Mouse (Mus musculus): ENCODE data around the gene Fhl3. TPM values are rescaled to one million over a fixed set of nuclear protein-coding genes. Genes with fewer than 3 reads are reported as not detected.

The Fhl3 gene
- polyA plus RNA-seq, 1 experiment from 2014 or later: 2.2 TPM

- H3K36me3 ChIP-seq (replicated peaks; ENCODE audit: control insufficient read depth, insufficient read depth): peaks cover 31% of the 10 kb centered on the region
Measured at GRCm38 (mm10) chr4:124675037-124675436, 25.5 kb upstream of the Fhl3 start.

GRCm38 (mm10) chr4:124675958-124676357, 24.5 kb upstream of the Fhl3 start:
- Histone ChIP-seq H3K9me3 (ENCODE audit: control insufficient read depth, low read length) (no peaks in the 10 kb centered on the region), H3K27me3 (ENCODE audit: control insufficient read depth, insufficient read depth, low read length) (no peaks in the 10 kb centered on the region), H3K27ac (no peak overlapping the region), H3K4me1 (replicated peaks; ENCODE audit: control insufficient read depth, insufficient read depth, low read length) (peaks cover 34% of the 10 kb centered on the region), H3K36me3 (replicated peaks; ENCODE audit: control insufficient read depth, insufficient read depth) (peaks cover 40% of the 10 kb centered on the region), H3K4me2 (replicated peaks) (no peak overlapping the region), H3K4me3 (replicated peaks; ENCODE audit: low read length) (no peak overlapping the region), H3K9ac (no peak overlapping the region)
- ATAC-seq (ENCODE audit: low FRiP score): no peak
- 84% methylated on average over 6 of the region's 6 CpGs for WGBS
- no peak for DNase-seq (ENCODE audit: low spot score)

More at GRCm38 (mm10) chr4:124675037-124675436, 25.5 kb upstream of the Fhl3 start:
- Histone ChIP-seq H3K4me3 (replicated peaks; ENCODE audit: low read length) (no peak overlapping the region), H3K27ac (no peak overlapping the region), H3K9ac (no peak overlapping the region), H3K9me3 (ENCODE audit: control insufficient read depth, low read length) (no peaks in the 10 kb centered on the region), H3K4me1 (replicated peaks; ENCODE audit: control insufficient read depth, insufficient read depth, low read length) (peaks cover 34% of the 10 kb centered on the region), H3K27me3 (ENCODE audit: control insufficient read depth, insufficient read depth, low read length) (no peaks in the 10 kb centered on the region; the same call in 1 of the 2 replicates), H3K4me2 (replicated peaks) (no peak overlapping the region)
- 4% methylated on average over 4 of the region's 4 CpGs for WGBS
- ATAC-seq (ENCODE audit: low FRiP score) (no peak), DNase-seq (ENCODE audit: low spot score) (peak; percentile 89)

GRCm38 (mm10) chr4:124682270-124682669, 18.2 kb upstream of the Fhl3 start:
- no peaks in the 10 kb centered on the region for H3K4me1 ChIP-seq (replicated peaks; ENCODE audit: control insufficient read depth, insufficient read depth, low read length)
- no peak overlapping the region for H3K27ac ChIP-seq
- H3K27me3 ChIP-seq (ENCODE audit: control insufficient read depth, insufficient read depth, low read length): no peaks in the 10 kb centered on the region
- 63% methylated on average over 7 of the region's 7 CpGs for WGBS
- no peak for DNase-seq (ENCODE audit: low spot score)
- ATAC-seq (ENCODE audit: low FRiP score): no peak
- H3K9me3 ChIP-seq (ENCODE audit: control insufficient read depth, low read length): no peaks in the 10 kb centered on the region
- H3K4me2 ChIP-seq (replicated peaks): no peak overlapping the region
- H3K4me3 ChIP-seq (replicated peaks; ENCODE audit: low read length): no peak overlapping the region
- H3K36me3 ChIP-seq (replicated peaks; ENCODE audit: control insufficient read depth, insufficient read depth): peaks cover 90% of the 10 kb centered on the region
- no peak overlapping the region for H3K9ac ChIP-seq

- H3K4me3 ChIP-seq (replicated peaks; ENCODE audit: low read length): no peak overlapping the region
- no peak overlapping the region for H3K27ac ChIP-seq
- no peaks in the 10 kb centered on the region for H3K27me3 ChIP-seq (ENCODE audit: control insufficient read depth, insufficient read depth, low read length)
- ATAC-seq (ENCODE audit: low FRiP score) (no peak), DNase-seq (ENCODE audit: low spot score) (no peak)
- no peak overlapping the region for H3K4me2 ChIP-seq (replicated peaks)
- peaks cover 90% of the 10 kb centered on the region for H3K36me3 ChIP-seq (replicated peaks; ENCODE audit: control insufficient read depth, insufficient read depth)
- H3K9me3 ChIP-seq (ENCODE audit: control insufficient read depth, low read length): no peaks in the 10 kb centered on the region
- 92% methylated on average over 4 of the region's 4 CpGs for WGBS
- H3K9ac ChIP-seq: no peak overlapping the region
- no peaks in the 10 kb centered on the region for H3K4me1 ChIP-seq (replicated peaks; ENCODE audit: control insufficient read depth, insufficient read depth, low read length)
Measured at GRCm38 (mm10) chr4:124683474-124683873, 17.0 kb upstream of the Fhl3 start.

- 87% methylated on average over 4 of the region's 4 CpGs for WGBS
- H3K9ac ChIP-seq: no peak overlapping the region
- DNase-seq (ENCODE audit: low spot score) (no peak), ATAC-seq (ENCODE audit: low FRiP score) (no peak)
- no peak overlapping the region for H3K4me3 ChIP-seq (replicated peaks; ENCODE audit: low read length)
- no peaks in the 10 kb centered on the region for H3K9me3 ChIP-seq (ENCODE audit: control insufficient read depth, low read length)
- peaks cover 77% of the 10 kb centered on the region for H3K36me3 ChIP-seq (replicated peaks; ENCODE audit: control insufficient read depth, insufficient read depth)
- H3K4me1 ChIP-seq (replicated peaks; ENCODE audit: control insufficient read depth, insufficient read depth, low read length): no peaks in the 10 kb centered on the region
- no peaks in the 10 kb centered on the region for H3K27me3 ChIP-seq (ENCODE audit: control insufficient read depth, insufficient read depth, low read length)
- H3K4me2 ChIP-seq (replicated peaks): no peak overlapping the region
- no peak overlapping the region for H3K27ac ChIP-seq
Measured at GRCm38 (mm10) chr4:124685004-124685403, 15.5 kb upstream of the Fhl3 start.

GRCm38 (mm10) chr4:124685453-124685852, 15.0 kb upstream of the Fhl3 start:
- no peak overlapping the region for H3K4me3 ChIP-seq (replicated peaks; ENCODE audit: low read length)
- no peak overlapping the region for H3K4me2 ChIP-seq (replicated peaks)
- H3K9ac ChIP-seq: no peak overlapping the region
- H3K27ac ChIP-seq: no peak overlapping the region
- no peaks in the 10 kb centered on the region for H3K4me1 ChIP-seq (replicated peaks; ENCODE audit: control insufficient read depth, insufficient read depth, low read length)
- DNase-seq (ENCODE audit: low spot score): no peak
- no peak for ATAC-seq (ENCODE audit: low FRiP score)
- H3K9me3 ChIP-seq (ENCODE audit: control insufficient read depth, low read length): no peaks in the 10 kb centered on the region
- H3K36me3 ChIP-seq (replicated peaks; ENCODE audit: control insufficient read depth, insufficient read depth): peaks cover 72% of the 10 kb centered on the region
- H3K27me3 ChIP-seq (ENCODE audit: control insufficient read depth, insufficient read depth, low read length): no peaks in the 10 kb centered on the region
- 85% methylated on average over 8 of the region's 8 CpGs for WGBS

- H3K4me1 ChIP-seq (replicated peaks; ENCODE audit: control insufficient read depth, insufficient read depth, low read length): peaks cover 2% of the 10 kb centered on the region; the same call in 1 of the 2 replicates
- WGBS: 89% methylated on average over 8 of the region's 8 CpGs
- ATAC-seq (ENCODE audit: low FRiP score) (no peak), DNase-seq (ENCODE audit: low spot score) (no peak)
- H3K9ac ChIP-seq: no peak overlapping the region
- H3K4me3 ChIP-seq (replicated peaks; ENCODE audit: low read length): no peak overlapping the region
- no peaks in the 10 kb centered on the region for H3K9me3 ChIP-seq (ENCODE audit: control insufficient read depth, low read length)
- no peak overlapping the region for H3K4me2 ChIP-seq (replicated peaks)
- no peaks in the 10 kb centered on the region for H3K27me3 ChIP-seq (ENCODE audit: control insufficient read depth, insufficient read depth, low read length)
- H3K36me3 ChIP-seq (replicated peaks; ENCODE audit: control insufficient read depth, insufficient read depth): peaks cover 72% of the 10 kb centered on the region
- no peak overlapping the region for H3K27ac ChIP-seq
Measured at GRCm38 (mm10) chr4:124685897-124686402, 14.6 kb upstream of the Fhl3 start.

- Histone ChIP-seq H3K9ac (no peak overlapping the region), H3K27me3 (ENCODE audit: control insufficient read depth, insufficient read depth, low read length) (peaks cover 5% of the 10 kb centered on the region), H3K36me3 (replicated peaks; ENCODE audit: control insufficient read depth, insufficient read depth) (peaks cover 26% of the 10 kb centered on the region), H3K4me3 (replicated peaks; ENCODE audit: low read length) (no peak overlapping the region), H3K9me3 (ENCODE audit: control insufficient read depth, low read length) (no peaks in the 10 kb centered on the region), H3K4me2 (replicated peaks) (no peak overlapping the region), H3K4me1 (replicated peaks; ENCODE audit: control insufficient read depth, insufficient read depth, low read length) (peaks cover 14% of the 10 kb centered on the region), H3K27ac (no peak overlapping the region)
- WGBS: 85% methylated on average over 8 of the region's 8 CpGs
- no peak for DNase-seq (ENCODE audit: low spot score)
- ATAC-seq (ENCODE audit: low FRiP score): no peak
Measured at GRCm38 (mm10) chr4:124691455-124691854, 9.0 kb upstream of the Fhl3 start.

GRCm38 (mm10) chr4:124692416-124692861, 8.1 kb upstream of the Fhl3 start:
- 76% methylated on average over 3 of the region's 3 CpGs for WGBS
- ATAC-seq (ENCODE audit: low FRiP score) (no peak), DNase-seq (ENCODE audit: low spot score) (no peak)
- no peaks in the 10 kb centered on the region for H3K9me3 ChIP-seq (ENCODE audit: control insufficient read depth, low read length)
- H3K4me2 ChIP-seq (replicated peaks): peak overlapping the region; percentile 78
- H3K27ac ChIP-seq: no peak overlapping the region
- peaks cover 5% of the 10 kb centered on the region for H3K27me3 ChIP-seq (ENCODE audit: control insufficient read depth, insufficient read depth, low read length)
- peaks cover 18% of the 10 kb centered on the region for H3K36me3 ChIP-seq (replicated peaks; ENCODE audit: control insufficient read depth, insufficient read depth)
- H3K4me1 ChIP-seq (replicated peaks; ENCODE audit: control insufficient read depth, insufficient read depth, low read length): peaks cover 14% of the 10 kb centered on the region
- peak overlapping the region; percentile 69 for H3K4me3 ChIP-seq (replicated peaks; ENCODE audit: low read length)
- H3K9ac ChIP-seq: peak overlapping the region; percentile 83
